Mouse (Mus musculus) heart, embryonic 13.5 days (tissue): Measurements from ENCODE around the gene Thsd4. TPM values are rescaled to one million over a fixed set of nuclear protein-coding genes. Genes with fewer than 3 reads are reported as not detected.
A peak's percentile ranks its signal among the peaks of the same experiment; 100 is the strongest.

Experiments used
- ATAC-seq: fragments of 200-750 bp; cut with Nextera tagmentation; 2 replicates; pipeline ENCODE4 v1.8.0; 2017; ENCODE audit warnings: moderate TSS enrichment; ENCODE audit not compliant: insufficient number of reproducible peaks, low FRiP score, low TSS enrichment; ENCODE audit errors: extremely low read depth
- H3K27ac ChIP-seq: fragments of 300-500 bp; sonication (generic); replicated peaks from 2 replicates; pipeline ENCODE4 v1.5.1; 2015; ENCODE audit warnings: moderate library complexity, mild to moderate bottlenecking, inconsistent platforms
- H3K27me3 ChIP-seq: fragments of 300-500 bp; sonication (generic); replicated peaks from 2 replicates; pipeline ENCODE4 v1.6.1; 2015; ENCODE audit warnings: mild to moderate bottlenecking, inconsistent platforms
- H3K36me3 ChIP-seq: fragments of 300-500 bp; sonication (generic); 2 replicates; pipeline ENCODE4 v1.6.1; 2015; ENCODE audit warnings: mild to moderate bottlenecking, inconsistent platforms
- H3K4me1 ChIP-seq: fragments of 300-500 bp; sonication (generic); 2 replicates; pipeline ENCODE4 v1.6.1; 2015; ENCODE audit warnings: inconsistent platforms
- H3K4me2 ChIP-seq: fragments of 300-500 bp; sonication (generic); 2 replicates; pipeline ENCODE4 v1.6.1; 2015; ENCODE audit warnings: inconsistent platforms, mild to moderate bottlenecking, moderate library complexity
- H3K4me3 ChIP-seq: fragments of 300-500 bp; sonication (generic); 2 replicates; pipeline ENCODE4 v1.5.1; 2015; ENCODE audit warnings: moderate library complexity, mild to moderate bottlenecking, inconsistent platforms
- H3K9ac ChIP-seq: fragments of 300-500 bp; sonication (generic); 2 replicates; pipeline ENCODE4 v1.6.1; 2015; ENCODE audit warnings: inconsistent platforms, mild to moderate bottlenecking, moderate library complexity
- H3K9me3 ChIP-seq: fragments of 300-500 bp; sonication (generic); 2 replicates; pipeline ENCODE4 v1.6.1; 2016; ENCODE audit warnings: inconsistent platforms
- WGBS: fragments of 180-500 bp; shearing (Covaris S2); methylation state at CpG from one replicate; pipeline ENCODE4 v1.1.7; 2015; ENCODE audit warnings: mixed read lengths; 5-methylcytosine and 5-hydroxymethylcytosine counted together
- polyA plus RNA-seq: library from polyadenylated mRNA; unstranded; fragments of >200 nt; fragmentation: Nextera tagmentation; extraction: Ambion mirVana; gene quantifications from 2 replicates; pipeline ENCODE4 v1.2.1, GENCODE M21; 2015

Thsd4 gene
- polyA plus RNA-seq, 1 experiment from 2014 or later = 10.0 TPM

- 53% methylated on average over 4 of the region's 4 CpGs for WGBS
These were observed 33.0 kb downstream of the Thsd4 start for GRCm38 (mm10) chr9:60488816-60489215.

GRCm38 (mm10) chr9:60482165-60482564 lies 39.7 kb downstream of the Thsd4 start:
- Histone ChIP-seq H3K27me3 (no peaks in the 10 kb centered on the region), H3K27ac (peak overlapping the region; percentile 65), H3K4me2 (peak overlapping the region; percentile 16), H3K36me3 (no peaks in the 10 kb centered on the region), H3K9ac (no peak overlapping the region), H3K9me3 (no peaks in the 10 kb centered on the region), H3K4me3 (no peak overlapping the region), H3K4me1 (peaks cover 22% of the 10 kb centered on the region)
- WGBS = 30% methylated on average over 4 of the region's 4 CpGs
- ATAC-seq = no peak

More at GRCm38 (mm10) chr9:60488816-60489215, 33.0 kb downstream of the Thsd4 start:
- H3K27me3 ChIP-seq = no peaks in the 10 kb centered on the region
- H3K36me3 ChIP-seq = no peaks in the 10 kb centered on the region
- peaks cover 6% of the 10 kb centered on the region for H3K4me1 ChIP-seq
- no peak overlapping the region for H3K9ac ChIP-seq
- no peak overlapping the region for H3K27ac ChIP-seq
- no peak overlapping the region for H3K4me3 ChIP-seq
- no peak for ATAC-seq
- no peak overlapping the region for H3K4me2 ChIP-seq
- H3K9me3 ChIP-seq = no peaks in the 10 kb centered on the region

- no peak for ATAC-seq
- Histone ChIP-seq H3K27ac (no peak overlapping the region), H3K9me3 (no peaks in the 10 kb centered on the region), H3K36me3 (no peaks in the 10 kb centered on the region), H3K9ac (no peak overlapping the region), H3K4me1 (peaks cover 22% of the 10 kb centered on the region), H3K27me3 (no peaks in the 10 kb centered on the region), H3K4me3 (no peak overlapping the region), H3K4me2 (no peak overlapping the region)
- 77% methylated on average over 3 of the region's 3 CpGs for WGBS
These were observed 41.8 kb downstream of the Thsd4 start for GRCm38 (mm10) chr9:60480052-60480451.

- no peak overlapping the region for H3K4me2 ChIP-seq
- no peaks in the 10 kb centered on the region for H3K36me3 ChIP-seq
- peak overlapping the region; percentile 42 for H3K27ac ChIP-seq
- no peak for ATAC-seq
- H3K9ac ChIP-seq = no peak overlapping the region
- H3K4me1 ChIP-seq = peaks cover 22% of the 10 kb centered on the region
- no peak overlapping the region for H3K4me3 ChIP-seq
- WGBS = 65% methylated on average over 6 of the region's 6 CpGs
- no peaks in the 10 kb centered on the region for H3K27me3 ChIP-seq
- no peaks in the 10 kb centered on the region for H3K9me3 ChIP-seq
These were observed 43.0 kb downstream of the Thsd4 start for GRCm38 (mm10) chr9:60478806-60479205.

GRCm38 (mm10) chr9:60477991-60478750 lies 43.7 kb downstream of the Thsd4 start:
- H3K4me2 ChIP-seq = peak overlapping the region; percentile 43
- peaks cover 25% of the 10 kb centered on the region for H3K4me1 ChIP-seq
- H3K27me3 ChIP-seq = no peaks in the 10 kb centered on the region
- peak overlapping the region; percentile 57 for H3K27ac ChIP-seq
- H3K4me3 ChIP-seq = no peak overlapping the region
- 0 out of 2 replicates have a peak overlapping the region, but pooled peaks have one; percentile 14 for H3K9ac ChIP-seq
- WGBS = 24% methylated on average over 14 of the region's 14 CpGs
- no peak; the same call in 1 of the 2 replicates for ATAC-seq
- H3K36me3 ChIP-seq = no peaks in the 10 kb centered on the region
- no peaks in the 10 kb centered on the region for H3K9me3 ChIP-seq

- ATAC-seq = no peak
- H3K27ac ChIP-seq = no peak overlapping the region
- H3K4me3 ChIP-seq = no peak overlapping the region
- peaks cover 23% of the 10 kb centered on the region for H3K4me1 ChIP-seq
- 90% methylated on average over 13 of the region's 13 CpGs for WGBS
- no peak overlapping the region for H3K9ac ChIP-seq
- H3K27me3 ChIP-seq = no peaks in the 10 kb centered on the region
- no peaks in the 10 kb centered on the region for H3K36me3 ChIP-seq
- H3K4me2 ChIP-seq = no peak overlapping the region
- no peaks in the 10 kb centered on the region for H3K9me3 ChIP-seq
These were observed 61.5 kb downstream of the Thsd4 start for GRCm38 (mm10) chr9:60460010-60460982.

- no peaks in the 10 kb centered on the region for H3K9me3 ChIP-seq
- H3K27ac ChIP-seq = 0 out of 2 replicates have a peak overlapping the region, but pooled peaks have one; percentile 17
- ATAC-seq = no peak
- H3K4me2 ChIP-seq = peak overlapping the region; percentile 39
- no peaks in the 10 kb centered on the region for H3K36me3 ChIP-seq
- no peaks in the 10 kb centered on the region for H3K27me3 ChIP-seq
- H3K4me3 ChIP-seq = no peak overlapping the region
- 62% methylated on average over 14 of the region's 14 CpGs for WGBS
- H3K4me1 ChIP-seq = peaks cover 23% of the 10 kb centered on the region
- no peak overlapping the region for H3K9ac ChIP-seq
These were observed 63.3 kb downstream of the Thsd4 start for GRCm38 (mm10) chr9:60458468-60458962.

- 51% methylated on average over 18 of the region's 18 CpGs for WGBS
- H3K27me3 ChIP-seq = no peaks in the 10 kb centered on the region
- no peak overlapping the region; the same call in 1 of the 2 replicates for H3K27ac ChIP-seq
- peak overlapping the region; percentile 39 for H3K4me2 ChIP-seq
- no peaks in the 10 kb centered on the region for H3K9me3 ChIP-seq
- no peak for ATAC-seq
- H3K4me3 ChIP-seq = no peak overlapping the region
- H3K36me3 ChIP-seq = no peaks in the 10 kb centered on the region
- no peak overlapping the region for H3K9ac ChIP-seq
- peaks cover 23% of the 10 kb centered on the region for H3K4me1 ChIP-seq
These were observed 64.3 kb downstream of the Thsd4 start for GRCm38 (mm10) chr9:60457359-60458210.

GRCm38 (mm10) chr9:60456651-60457050 lies 65.2 kb downstream of the Thsd4 start:
- no peak overlapping the region for H3K9ac ChIP-seq
- WGBS = 56% methylated on average over 5 of the region's 5 CpGs
- no peak for ATAC-seq
- no peak overlapping the region for H3K27ac ChIP-seq
- H3K27me3 ChIP-seq = no peaks in the 10 kb centered on the region
- H3K9me3 ChIP-seq = no peaks in the 10 kb centered on the region
- peaks cover 23% of the 10 kb centered on the region for H3K4me1 ChIP-seq
- no peak overlapping the region for H3K4me2 ChIP-seq
- no peak overlapping the region for H3K4me3 ChIP-seq
- no peaks in the 10 kb centered on the region for H3K36me3 ChIP-seq

- WGBS = 74% methylated on average over 13 of the region's 13 CpGs
- Histone ChIP-seq H3K27ac (no peak overlapping the region), H3K9ac (no peak overlapping the region), H3K36me3 (no peaks in the 10 kb centered on the region), H3K4me3 (no peak overlapping the region), H3K4me1 (peaks cover 23% of the 10 kb centered on the region), H3K9me3 (no peaks in the 10 kb centered on the region), H3K27me3 (no peaks in the 10 kb centered on the region), H3K4me2 (no peak overlapping the region)
- ATAC-seq = no peak
These were observed 67.3 kb downstream of the Thsd4 start for GRCm38 (mm10) chr9:60454406-60455076.
